Mouse (Mus musculus): ENCODE results near the gene Rmi2.
"Not testable (repeated sequence)": the region's sequence is repeated elsewhere in the genome, so short reads cannot be mapped to it uniquely, and the experiment has no call there.

Gene Rmi2

GRCm38 (mm10) chr16:10827269-10827668, 7.6 kb upstream of the Rmi2 start:
- DNase-seq (ENCODE audit: low read depth, low spot score), result no peak

GRCm38 (mm10) chr16:10827766-10828460, 6.9 kb upstream of the Rmi2 start:
- DNase-seq (ENCODE audit: low read depth, low spot score), result no peak

GRCm38 (mm10) chr16:10828461-10828805, 6.4 kb upstream of the Rmi2 start:
- DNase-seq (ENCODE audit: low read depth, low spot score), result no peak

- no peak for DNase-seq (ENCODE audit: low read depth, low spot score)
These were observed 333 bp upstream of the Rmi2 start for GRCm38 (mm10) chr16:10834542-10834910.

- DNase-seq (ENCODE audit: low read depth, low spot score), result no peak
These were observed 1.5 kb downstream of the Rmi2 start for GRCm38 (mm10) chr16:10836388-10836787.

- no peak for DNase-seq (ENCODE audit: low read depth, low spot score)
These were observed 2.4 kb downstream of the Rmi2 start for GRCm38 (mm10) chr16:10837250-10837649.

- DNase-seq (ENCODE audit: low read depth, low spot score), result no peak
These were observed 3.0 kb downstream of the Rmi2 start for GRCm38 (mm10) chr16:10837903-10838302.

- no peak for DNase-seq (ENCODE audit: low read depth, low spot score)
These were observed 3.8 kb downstream of the Rmi2 start for GRCm38 (mm10) chr16:10838487-10839245.

GRCm38 (mm10) chr16:10840018-10840417, 5.2 kb downstream of the Rmi2 start:
- no peak for DNase-seq (ENCODE audit: low read depth, low spot score)

- no peak for DNase-seq (ENCODE audit: low read depth, low spot score)
These were observed 7.5 kb downstream of the Rmi2 start for GRCm38 (mm10) chr16:10842282-10842855.

- no peak for DNase-seq (ENCODE audit: low read depth, low spot score)
These were observed 8.8 kb downstream of the Rmi2 start for GRCm38 (mm10) chr16:10843486-10844318.

- no peak for DNase-seq (ENCODE audit: low read depth, low spot score)
These were observed 9.4 kb downstream of the Rmi2 start for GRCm38 (mm10) chr16:10844319-10844670.

- no peak for DNase-seq (ENCODE audit: low read depth, low spot score)
These were observed 11.1 kb downstream of the Rmi2 start for GRCm38 (mm10) chr16:10845952-10846351.

GRCm38 (mm10) chr16:10846503-10846902, 11.6 kb downstream of the Rmi2 start:
- DNase-seq (ENCODE audit: low read depth, low spot score), result peak; percentile 92

- DNase-seq (ENCODE audit: low read depth, low spot score), result no peak
These were observed 15.4 kb downstream of the Rmi2 start for GRCm38 (mm10) chr16:10849965-10850861.

GRCm38 (mm10) chr16:10850905-10851304, 16.0 kb downstream of the Rmi2 start:
- no peak for DNase-seq (ENCODE audit: low read depth, low spot score)

- not testable (repeated sequence) for DNase-seq (ENCODE audit: low read depth, low spot score)
These were observed 17.4 kb downstream of the Rmi2 start for GRCm38 (mm10) chr16:10852216-10852615.

GRCm38 (mm10) chr16:10859726-10860245, 24.9 kb downstream of the Rmi2 start:
- no peak for DNase-seq (ENCODE audit: low read depth, low spot score)

GRCm38 (mm10) chr16:10861408-10861807, 26.5 kb downstream of the Rmi2 start:
- DNase-seq (ENCODE audit: low read depth, low spot score), result no peak

- DNase-seq (ENCODE audit: low read depth, low spot score), result no peak
These were observed 30.2 kb downstream of the Rmi2 start for GRCm38 (mm10) chr16:10864833-10865591.
